Mouse (Mus musculus) lung, embryonic 14.5 days (tissue): ENCODE measurements at regions not wholly inside any gene's neighbourhood (a gene's known extent, or its start where the extent isn't known, plus 50 kb on each side); places are given as distances from the start of the nearest gene placed in this dataset.

Source experiments
- ATAC-seq: fragments of 200-750 bp; cut with Nextera tagmentation; 2 replicates; pipeline ENCODE4 v1.8.0; 2017; ENCODE audit warnings: mild to moderate bottlenecking, moderate TSS enrichment, moderate library complexity; ENCODE audit not compliant: insufficient read depth
- DNase-seq: peaks from one replicate; pipeline ENCODE4 v3.0.0-alpha.2; 2015
- H3K27ac ChIP-seq: fragments of 300-500 bp; sonication (generic); 2 replicates; pipeline ENCODE4 v1.5.1; 2014; ENCODE audit warnings: low read depth, mild to moderate bottlenecking, moderate library complexity
- H3K27me3 ChIP-seq: fragments of 300-500 bp; sonication (generic); 2 replicates; pipeline ENCODE4 v1.6.1; 2014; ENCODE audit warnings: low read length, control low read depth; ENCODE audit not compliant: insufficient read depth
- H3K36me3 ChIP-seq: fragments of 300-500 bp; sonication (generic); 2 replicates; pipeline ENCODE4 v1.6.1; 2014; ENCODE audit warnings: control low read depth; ENCODE audit not compliant: insufficient read depth
- H3K4me1 ChIP-seq: fragments of 300-500 bp; sonication (generic); 2 replicates; pipeline ENCODE4 v1.6.1; 2014; ENCODE audit warnings: antibody characterized with exemption, control low read depth; ENCODE audit not compliant: insufficient read depth
- H3K4me2 ChIP-seq: fragments of 300-500 bp; sonication (generic); 2 replicates; pipeline ENCODE4 v1.6.1; 2014; ENCODE audit warnings: mild to moderate bottlenecking
- H3K4me3 ChIP-seq: fragments of 300-500 bp; sonication (generic); 2 replicates; pipeline ENCODE4 v1.5.1; 2014; ENCODE audit warnings: low read depth, low read length
- H3K9ac ChIP-seq: fragments of 300-500 bp; sonication (generic); 2 replicates; pipeline ENCODE4 v1.6.1; 2014
- H3K9me3 ChIP-seq: fragments of 300-500 bp; sonication (generic); 2 replicates; pipeline ENCODE4 v1.6.1; 2016; ENCODE audit warnings: low read depth, low read length, control low read depth
- CTCF ChIP-seq: IDR thresholded peaks from 2 replicates; pipeline ENCODE4 v1.5.1; 2016; ENCODE audit warnings: antibody characterized with exemption, low read depth
- WGBS: fragments of 180-500 bp; shearing (Covaris S2); extraction: QIAGEN DNeasy Blood & Tissue Kit; methylation state at CpG from one replicate; pipeline ENCODE4 v1.1.7; 2014; 5-methylcytosine and 5-hydroxymethylcytosine counted together

DNA sequence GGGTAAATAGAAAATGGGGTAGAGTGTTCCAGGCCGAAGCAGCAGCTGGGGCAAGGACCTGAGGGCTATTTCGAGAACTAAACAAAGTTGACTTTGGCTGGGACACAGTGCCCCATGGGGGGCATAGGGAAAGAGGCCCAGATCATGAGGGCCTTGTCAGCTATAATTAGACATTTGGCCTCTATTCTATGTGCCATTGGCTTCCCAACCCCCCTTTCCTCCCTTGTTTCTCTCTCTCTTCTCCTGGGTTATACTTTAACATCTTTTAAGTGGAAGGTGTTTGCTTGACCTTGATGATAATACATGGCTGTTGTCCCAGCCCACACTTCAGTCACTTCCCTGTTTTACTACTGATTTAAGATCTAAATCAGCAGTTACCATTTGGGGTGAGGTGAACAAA is 231.8 kb upstream of the Jun start:
- H3K36me3 ChIP-seq = no peaks in the 10 kb centered on the region
- no peaks in the 10 kb centered on the region for H3K9me3 ChIP-seq
- H3K27me3 ChIP-seq = no peaks in the 10 kb centered on the region
- no peak for TF ChIP-seq CTCF
- H3K4me1 ChIP-seq = peaks cover 9% of the 10 kb centered on the region
- WGBS = 61% methylated on average over 2 of the region's 2 CpGs
- peak overlapping the region; percentile 42; the same call in 1 of the 2 replicates for H3K27ac ChIP-seq
- no peak for ATAC-seq
- no peak overlapping the region for H3K9ac ChIP-seq
- peak; percentile 23 for DNase-seq
- H3K4me2 ChIP-seq = no peak overlapping the region
- no peak overlapping the region for H3K4me3 ChIP-seq

GRCm38 (mm10) chr4:95284192-95284591 is 232.2 kb upstream of the Jun start:
- Histone ChIP-seq H3K27ac (0 out of 2 replicates have a peak overlapping the region, but pooled peaks have one; percentile 13), H3K9me3 (no peaks in the 10 kb centered on the region), H3K36me3 (no peaks in the 10 kb centered on the region), H3K4me2 (no peak overlapping the region), H3K4me1 (peaks cover 8% of the 10 kb centered on the region), H3K27me3 (no peaks in the 10 kb centered on the region), H3K9ac (no peak overlapping the region), H3K4me3 (no peak overlapping the region)
- 65% methylated on average over 2 of the region's 2 CpGs for WGBS
- DNase-seq (no peak), ATAC-seq (no peak)
- no peak for TF ChIP-seq CTCF

GRCm38 (mm10) chr4:95284696-95285095 is 232.7 kb upstream of the Jun start:
- Histone ChIP-seq H3K9ac (no peak overlapping the region), H3K4me3 (no peak overlapping the region), H3K9me3 (no peaks in the 10 kb centered on the region), H3K27me3 (no peaks in the 10 kb centered on the region), H3K4me1 (peaks cover 4% of the 10 kb centered on the region; the same call in 1 of the 2 replicates), H3K36me3 (no peaks in the 10 kb centered on the region), H3K27ac (no peak overlapping the region), H3K4me2 (no peak overlapping the region)
- WGBS = 61% methylated on average over 1 of the region's 1 CpGs
- no peak for TF ChIP-seq CTCF
- ATAC-seq (no peak), DNase-seq (peak; percentile 61)

GRCm38 (mm10) chr4:95290321-95290720 is 238.3 kb upstream of the Jun start:
- no peak; the same call in 1 of the 2 replicates for ATAC-seq
- H3K27me3 ChIP-seq = no peaks in the 10 kb centered on the region
- H3K9me3 ChIP-seq = no peaks in the 10 kb centered on the region
- H3K27ac ChIP-seq = no peak overlapping the region
- DNase-seq = no peak
- 39% methylated on average over 4 of the region's 4 CpGs for WGBS
- no peak overlapping the region for H3K9ac ChIP-seq
- H3K36me3 ChIP-seq = no peaks in the 10 kb centered on the region
- H3K4me3 ChIP-seq = no peak overlapping the region
- H3K4me1 ChIP-seq = peaks cover 4% of the 10 kb centered on the region; the same call in 1 of the 2 replicates
- no peak for TF ChIP-seq CTCF
- no peak overlapping the region for H3K4me2 ChIP-seq

- 42% methylated on average over 4 of the region's 4 CpGs for WGBS
- DNase-seq (peak; percentile 42), ATAC-seq (no peak)
- Histone ChIP-seq H3K4me3 (no peak overlapping the region), H3K36me3 (no peaks in the 10 kb centered on the region), H3K4me1 (peaks cover 4% of the 10 kb centered on the region; the same call in 1 of the 2 replicates), H3K9ac (no peak overlapping the region), H3K4me2 (no peak overlapping the region), H3K9me3 (no peaks in the 10 kb centered on the region), H3K27ac (no peak overlapping the region), H3K27me3 (no peaks in the 10 kb centered on the region)
- TF ChIP-seq CTCF = 0 out of 2 replicates have a peak, but pooled peaks have one; percentile 26
These were observed 242.1 kb upstream of the Jun start for GRCm38 (mm10) chr4:95294110-95294509.

GRCm38 (mm10) chr4:95301907-95302306 is 249.9 kb upstream of the Jun start:
- 98% methylated on average over 2 of the region's 2 CpGs for WGBS
- no peak overlapping the region for H3K4me3 ChIP-seq
- no peaks in the 10 kb centered on the region for H3K4me1 ChIP-seq
- H3K27me3 ChIP-seq = no peaks in the 10 kb centered on the region
- no peaks in the 10 kb centered on the region for H3K36me3 ChIP-seq
- TF ChIP-seq CTCF = no peak
- no peak overlapping the region for H3K27ac ChIP-seq
- H3K4me2 ChIP-seq = no peak overlapping the region
- H3K9me3 ChIP-seq = no peaks in the 10 kb centered on the region
- ATAC-seq (no peak), DNase-seq (no peak)
- H3K9ac ChIP-seq = no peak overlapping the region

GRCm38 (mm10) chr4:95303337-95303736 is 251.3 kb upstream of the Jun start:
- 72% methylated on average over 2 of the region's 2 CpGs for WGBS
- ATAC-seq (no peak), DNase-seq (no peak)
- Histone ChIP-seq H3K4me1 (0 out of 2 replicates have a peak, but pooled peaks cover 1% of the 10 kb centered on the region), H3K27me3 (no peaks in the 10 kb centered on the region), H3K36me3 (no peaks in the 10 kb centered on the region), H3K4me2 (no peak overlapping the region), H3K4me3 (no peak overlapping the region), H3K27ac (no peak overlapping the region), H3K9ac (0 out of 2 replicates have a peak overlapping the region, but pooled peaks have one; percentile 10), H3K9me3 (no peaks in the 10 kb centered on the region)
- no peak for TF ChIP-seq CTCF
